Mouse (Mus musculus) cerebellum, adult 2 months (tissue): Measurements from ENCODE around the gene Smim12.

Experiments used
- CTCF ChIP-seq: fragments of 200-500 bp; IDR thresholded peaks from 2 replicates; pipeline ENCODE4 v1.5.1; 2011; ENCODE audit warnings: low read depth, mild to moderate bottlenecking, control low read depth, low read length, moderate library complexity, borderline replicate concordance; ENCODE audit not compliant: insufficient read depth
- POLR2A ChIP-seq: fragments of 200-500 bp; IDR thresholded peaks from 2 replicates; pipeline ENCODE4 v1.6.1; 2011; ENCODE audit warnings: low read length, control low read depth, borderline replicate concordance; ENCODE audit not compliant: insufficient read depth

DNA sequence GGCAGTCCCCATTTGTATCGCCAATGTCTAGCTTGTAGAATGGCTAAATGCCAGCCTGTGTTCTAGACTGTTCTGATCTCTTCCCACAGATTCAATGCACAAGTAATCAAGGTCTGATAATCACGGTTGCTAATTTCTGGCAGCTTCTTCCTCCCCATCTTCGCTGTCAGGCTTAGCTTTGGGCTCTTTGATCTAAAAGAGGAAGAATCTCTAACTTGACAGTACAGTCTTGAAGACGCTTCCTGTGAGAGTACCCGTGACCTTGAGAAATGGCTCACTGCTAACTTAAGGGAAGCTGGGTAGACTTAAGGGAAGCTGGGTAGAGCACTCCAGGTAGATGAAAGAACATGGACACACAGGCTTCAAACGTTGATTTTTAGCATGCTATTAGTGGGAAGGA lies 888 bp upstream of the Smim12 start:
- no peak for TF ChIP-seq POLR2A
- TF ChIP-seq CTCF: no peak
